Mouse (Mus musculus) olfactory bulb, adult 2 months (tissue): ENCODE results near the gene Ankzf1.

ENCODE experiments used
- CTCF ChIP-seq: fragments of 200-500 bp; IDR thresholded peaks from 2 replicates; pipeline ENCODE4 v1.5.1; 2012; ENCODE audit warnings: low read depth, mild to moderate bottlenecking, low read length, moderate library complexity; ENCODE audit not compliant: insufficient read depth
- POLR2A ChIP-seq: fragments of 200-500 bp; IDR thresholded peaks from 2 replicates; pipeline ENCODE4 v1.6.1; 2012; ENCODE audit warnings: mild to moderate bottlenecking, low read depth, low read length, moderate library complexity; ENCODE audit not compliant: insufficient read depth

DNA sequence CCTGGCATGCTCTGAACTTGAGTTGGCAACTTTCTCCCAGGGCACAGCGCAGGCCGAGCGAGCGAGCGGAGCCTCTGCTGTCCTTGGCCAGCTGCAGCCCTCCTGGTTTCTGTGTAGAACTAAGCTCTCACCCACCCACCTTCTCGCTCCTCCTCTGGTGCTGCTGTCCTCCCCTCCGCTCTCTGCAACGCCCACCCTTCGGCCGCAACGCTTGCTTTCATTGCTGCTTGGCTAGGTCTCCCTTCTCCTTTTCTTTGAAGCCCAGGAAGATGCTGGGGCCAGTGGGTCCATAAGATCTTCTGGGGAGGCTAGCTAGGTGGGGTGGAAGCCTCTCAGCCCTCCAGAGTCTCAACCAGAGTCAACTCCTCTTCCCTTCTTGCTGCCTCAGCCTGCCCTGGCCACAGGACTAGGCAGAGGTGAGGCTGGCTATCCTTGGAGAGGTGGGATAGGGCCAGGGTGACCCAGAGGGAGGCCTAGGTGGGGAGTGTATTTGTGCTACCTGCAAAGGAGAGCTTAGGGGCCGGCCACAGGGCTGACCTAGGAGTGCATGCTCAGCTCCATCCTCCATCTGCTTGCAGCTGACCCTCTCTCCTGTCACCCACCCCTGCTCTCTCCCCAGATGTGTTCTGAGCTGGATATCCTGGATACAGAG lies 52.4 kb downstream of the Ankzf1 start:
- TF ChIP-seq CTCF (no peak), POLR2A (no peak)
